Mouse (Mus musculus) lung, embryonic 16.5 days (tissue): Measurements from ENCODE around the gene BC028528. TPM values are rescaled to one million over a fixed set of nuclear protein-coding genes. Genes with fewer than 3 reads are reported as not detected.

Experiments
- ATAC-seq: fragments of 200-750 bp; cut with Nextera tagmentation; 2 replicates; pipeline ENCODE4 v1.8.0; 2017; ENCODE audit warnings: low read depth, mild to moderate bottlenecking, moderate library complexity
- H3K27ac ChIP-seq: fragments of 300-500 bp; sonication (generic); 2 replicates; pipeline ENCODE4 v1.5.1; 2014; ENCODE audit warnings: mild to moderate bottlenecking, control low read depth, low read length
- H3K27me3 ChIP-seq: fragments of 300-500 bp; sonication (generic); 2 replicates; pipeline ENCODE4 v1.6.1; 2014; ENCODE audit warnings: low read depth, low read length, mixed read lengths; ENCODE audit not compliant: control insufficient read depth, insufficient read depth
- H3K36me3 ChIP-seq: fragments of 300-500 bp; sonication (generic); 2 replicates; pipeline ENCODE4 v1.6.1; 2014; ENCODE audit warnings: low read length; ENCODE audit not compliant: control insufficient read depth, insufficient read depth
- H3K4me1 ChIP-seq: fragments of 300-500 bp; sonication (generic); replicated peaks from 2 replicates; pipeline ENCODE4 v1.6.1; 2014; ENCODE audit warnings: low read length, mixed read lengths; ENCODE audit not compliant: control insufficient read depth, insufficient read depth
- H3K4me2 ChIP-seq: fragments of 300-500 bp; sonication (generic); 2 replicates; pipeline ENCODE4 v1.6.1; 2014; ENCODE audit warnings: low read depth, low read length, control low read depth
- H3K4me3 ChIP-seq: fragments of 300-500 bp; sonication (generic); 2 replicates; pipeline ENCODE4 v1.5.1; 2014; ENCODE audit warnings: mild to moderate bottlenecking, low read length, control low read depth
- H3K9ac ChIP-seq: fragments of 300-500 bp; sonication (generic); 2 replicates; pipeline ENCODE4 v1.6.1; 2014; ENCODE audit warnings: low read length, control low read depth
- H3K9me3 ChIP-seq: fragments of 300-500 bp; sonication (generic); 2 replicates; pipeline ENCODE4 v1.6.1; 2016; ENCODE audit warnings: low read length; ENCODE audit not compliant: control insufficient read depth
- WGBS: fragments of 180-500 bp; shearing (Covaris S2); extraction: QIAGEN DNeasy Blood & Tissue Kit; methylation state at CpG from one replicate; pipeline ENCODE4 v1.1.7; 2014; 5-methylcytosine and 5-hydroxymethylcytosine counted together
- polyA plus RNA-seq: library from polyadenylated mRNA; unstranded; fragments of >200 nt; fragmentation: Nextera tagmentation; extraction: Ambion mirVana; gene quantifications from 2 replicates; pipeline ENCODE4 v1.2.1, GENCODE M21; 2015

BC028528 gene
- polyA plus RNA-seq = 81.5 and 85.5 TPM in 2 replicates

- H3K4me3 ChIP-seq = peak within 1 kb of the TSS; percentile 44
- peak within 1 kb of the TSS; percentile 92 for H3K27ac ChIP-seq
- H3K9ac ChIP-seq = peak within 1 kb of the TSS; percentile 44
- ATAC-seq = peak; percentile 41
- peak within 1 kb of the TSS; percentile 60 for H3K4me2 ChIP-seq
- H3K27me3 ChIP-seq = no peaks in the 10 kb centered on the region
- WGBS = 18% methylated on average over 12 of the region's 12 CpGs
- H3K9me3 ChIP-seq = no peaks in the 10 kb centered on the region
- H3K4me1 ChIP-seq = peaks cover 22% of the 10 kb centered on the region
- peaks cover 6% of the 10 kb centered on the region; the same call in 1 of the 2 replicates for H3K36me3 ChIP-seq
These were observed at the start of gene BC028528 for GRCm38 (mm10) chr3:95891211-95892065. Gene BC028528 (minus strand): TSS chr3:95892005.

GRCm38 (mm10) chr3:95938835-95939234 lies 47.0 kb upstream of the BC028528 start:
- no peak for ATAC-seq
- Histone ChIP-seq H3K4me3 (no peak overlapping the region), H3K9me3 (no peaks in the 10 kb centered on the region), H3K4me2 (no peak overlapping the region), H3K36me3 (peaks cover 67% of the 10 kb centered on the region), H3K27me3 (no peaks in the 10 kb centered on the region), H3K27ac (no peak overlapping the region), H3K4me1 (no peaks in the 10 kb centered on the region), H3K9ac (no peak overlapping the region)
- 94% methylated on average over 15 of the region's 15 CpGs for WGBS

GRCm38 (mm10) chr3:95938217-95938616 lies 46.4 kb upstream of the BC028528 start:
- Histone ChIP-seq H3K27ac (no peak overlapping the region), H3K9me3 (no peaks in the 10 kb centered on the region), H3K9ac (no peak overlapping the region), H3K27me3 (no peaks in the 10 kb centered on the region), H3K36me3 (peaks cover 68% of the 10 kb centered on the region), H3K4me3 (no peak overlapping the region), H3K4me1 (no peaks in the 10 kb centered on the region), H3K4me2 (no peak overlapping the region)
- ATAC-seq = no peak
- 91% methylated on average over 8 of the region's 8 CpGs for WGBS

- no peak overlapping the region for H3K4me2 ChIP-seq
- no peaks in the 10 kb centered on the region for H3K9me3 ChIP-seq
- WGBS = 82% methylated on average over 1 of the region's 1 CpGs
- H3K9ac ChIP-seq = no peak overlapping the region
- ATAC-seq = no peak
- H3K27me3 ChIP-seq = no peaks in the 10 kb centered on the region
- no peak overlapping the region for H3K27ac ChIP-seq
- H3K4me3 ChIP-seq = no peak overlapping the region
- H3K4me1 ChIP-seq = peaks cover 12% of the 10 kb centered on the region
- peaks cover 41% of the 10 kb centered on the region for H3K36me3 ChIP-seq
These were observed 42.6 kb upstream of the BC028528 start for GRCm38 (mm10) chr3:95934448-95934847.

- H3K4me3 ChIP-seq = no peak overlapping the region
- WGBS = 75% methylated on average over 7 of the region's 7 CpGs
- H3K27me3 ChIP-seq = no peaks in the 10 kb centered on the region
- H3K4me2 ChIP-seq = no peak overlapping the region
- no peaks in the 10 kb centered on the region for H3K9me3 ChIP-seq
- peaks cover 12% of the 10 kb centered on the region for H3K4me1 ChIP-seq
- no peak overlapping the region for H3K27ac ChIP-seq
- peaks cover 29% of the 10 kb centered on the region for H3K36me3 ChIP-seq
- ATAC-seq = no peak
- no peak overlapping the region for H3K9ac ChIP-seq
These were observed 41.4 kb upstream of the BC028528 start for GRCm38 (mm10) chr3:95933111-95933750.

- H3K9ac ChIP-seq = no peak overlapping the region
- no peaks in the 10 kb centered on the region for H3K9me3 ChIP-seq
- H3K27me3 ChIP-seq = no peaks in the 10 kb centered on the region
- peaks cover 22% of the 10 kb centered on the region for H3K36me3 ChIP-seq
- no peak overlapping the region for H3K4me3 ChIP-seq
- 87% methylated on average over 7 of the region's 7 CpGs for WGBS
- H3K4me2 ChIP-seq = no peak overlapping the region
- H3K4me1 ChIP-seq = peaks cover 12% of the 10 kb centered on the region
- ATAC-seq = no peak
- no peak overlapping the region for H3K27ac ChIP-seq
These were observed 40.8 kb upstream of the BC028528 start for GRCm38 (mm10) chr3:95932566-95932965.

GRCm38 (mm10) chr3:95932157-95932556 lies 40.4 kb upstream of the BC028528 start:
- no peaks in the 10 kb centered on the region for H3K27me3 ChIP-seq
- H3K9me3 ChIP-seq = no peaks in the 10 kb centered on the region
- no peak overlapping the region for H3K9ac ChIP-seq
- WGBS = 40% methylated on average over 1 of the region's 1 CpGs
- H3K4me1 ChIP-seq = peaks cover 12% of the 10 kb centered on the region
- ATAC-seq = no peak
- H3K36me3 ChIP-seq = peaks cover 18% of the 10 kb centered on the region
- no peak overlapping the region for H3K4me2 ChIP-seq
- no peak overlapping the region for H3K27ac ChIP-seq
- H3K4me3 ChIP-seq = no peak overlapping the region

GRCm38 (mm10) chr3:95931471-95931870 lies 39.7 kb upstream of the BC028528 start:
- H3K4me1 ChIP-seq = peaks cover 12% of the 10 kb centered on the region
- H3K36me3 ChIP-seq = peaks cover 13% of the 10 kb centered on the region
- ATAC-seq = no peak
- H3K9me3 ChIP-seq = no peaks in the 10 kb centered on the region
- no peak overlapping the region for H3K27ac ChIP-seq
- H3K4me3 ChIP-seq = no peak overlapping the region
- H3K9ac ChIP-seq = no peak overlapping the region
- peak overlapping the region; percentile 68 for H3K4me2 ChIP-seq
- no peaks in the 10 kb centered on the region for H3K27me3 ChIP-seq
- 95% methylated on average over 1 of the region's 1 CpGs for WGBS

- peaks cover 12% of the 10 kb centered on the region for H3K36me3 ChIP-seq
- H3K27ac ChIP-seq = peak overlapping the region; percentile 95
- H3K27me3 ChIP-seq = no peaks in the 10 kb centered on the region
- H3K4me3 ChIP-seq = peak overlapping the region; percentile 94
- no peaks in the 10 kb centered on the region for H3K9me3 ChIP-seq
- ATAC-seq = no peak
- WGBS = 0% methylated on average over 5 of the region's 5 CpGs
- peaks cover 12% of the 10 kb centered on the region for H3K4me1 ChIP-seq
- H3K9ac ChIP-seq = peak overlapping the region; percentile 97
- peak overlapping the region; percentile 68 for H3K4me2 ChIP-seq
These were observed 38.6 kb upstream of the BC028528 start for GRCm38 (mm10) chr3:95930471-95930789.
